Mouse (Mus musculus) gastrocnemius, postnatal 10 days (tissue): ENCODE data around the gene Agfg2. TPM values are rescaled to one million over a fixed set of nuclear protein-coding genes. Genes with fewer than 3 reads are reported as not detected.
A peak's percentile ranks its signal among the peaks of the same experiment; 100 is the strongest.

Experiments
- DNase-seq: peaks from one replicate; pipeline ENCODE4 v3.0.0; 2021; ENCODE audit warnings: mixed read lengths
- total RNA-seq, 2 experiments: library from RNA; stranded (reverse); gene quantifications; 2 replicates each; pipeline ENCODE4 v1.2.3; 2021

Agfg2 gene
- total RNA-seq, 2 experiments from 2014 or later = 4.3 to 5.9 TPM

- no peak for DNase-seq
These were observed 885 bp downstream of the Agfg2 start for GRCm38 (mm10) chr5:137683388-137684293.

- no peak for DNase-seq
These were observed 2.0 kb downstream of the Agfg2 start for GRCm38 (mm10) chr5:137682526-137682925.

GRCm38 (mm10) chr5:137679726-137680125, 4.8 kb downstream of the Agfg2 start:
- DNase-seq = no peak

- no peak for DNase-seq
These were observed 5.8 kb downstream of the Agfg2 start for GRCm38 (mm10) chr5:137678736-137679135.

GRCm38 (mm10) chr5:137677859-137678258, 6.7 kb downstream of the Agfg2 start:
- DNase-seq = no peak

GRCm38 (mm10) chr5:137674786-137675185, 9.7 kb downstream of the Agfg2 start:
- no peak for DNase-seq

GRCm38 (mm10) chr5:137673015-137673414, 11.5 kb downstream of the Agfg2 start:
- DNase-seq = no peak

GRCm38 (mm10) chr5:137672361-137672760, 12.2 kb downstream of the Agfg2 start:
- DNase-seq = no peak

GRCm38 (mm10) chr5:137671443-137672240, 12.9 kb downstream of the Agfg2 start:
- peak; percentile 29 for DNase-seq

GRCm38 (mm10) chr5:137670240-137670639, 14.3 kb downstream of the Agfg2 start:
- DNase-seq = no peak

- DNase-seq = no peak
These were observed 15.6 kb downstream of the Agfg2 start for GRCm38 (mm10) chr5:137668971-137669370.

- no peak for DNase-seq
These were observed 21.5 kb downstream of the Agfg2 start for GRCm38 (mm10) chr5:137663057-137663456.

- peak; percentile 45 for DNase-seq
These were observed 24.4 kb downstream of the Agfg2 start for GRCm38 (mm10) chr5:137660064-137660688.

GRCm38 (mm10) chr5:137656977-137657376, 27.5 kb downstream of the Agfg2 start:
- peak; percentile 64 for DNase-seq

GRCm38 (mm10) chr5:137654746-137655145, 29.8 kb downstream of the Agfg2 start:
- no peak for DNase-seq

GRCm38 (mm10) chr5:137653366-137653765, 31.2 kb downstream of the Agfg2 start:
- DNase-seq = no peak

- DNase-seq = peak; percentile 69
These were observed 32.1 kb downstream of the Agfg2 start for GRCm38 (mm10) chr5:137652474-137652873.

GRCm38 (mm10) chr5:137649669-137650571, 34.6 kb downstream of the Agfg2 start:
- DNase-seq = no peak

GRCm38 (mm10) chr5:137649251-137649650, 35.3 kb downstream of the Agfg2 start:
- no peak for DNase-seq

GRCm38 (mm10) chr5:137647827-137648601, 36.5 kb downstream of the Agfg2 start:
- no peak for DNase-seq

- no peak for DNase-seq
These were observed 38.9 kb downstream of the Agfg2 start, which contains the start of gene Irs3 for GRCm38 (mm10) chr5:137645652-137646091. TSS of gene Irs3 (minus strand) at chr5:137645714.
